Mouse (Mus musculus): ENCODE measurements around the gene Mpnd. TPM values are rescaled to one million over a fixed set of nuclear protein-coding genes. Genes with fewer than 3 reads are reported as not detected.

Gene Mpnd
- 100 to 1,000 TPM; 112 to 119 TPM for total RNA-seq (2021)
- long read RNA-seq, experiment 1, transcript Mpnd-204 (13 exons, 1,701 nt) = major isoform, 88 of 131 reads
- long read RNA-seq, experiment 1, partial matches to known transcripts = 32 of 131 reads
- long read RNA-seq, experiment 1, other reads (novel, unspliced or antisense) = 11 of 131 reads
- long read RNA-seq, experiment 2, transcript Mpnd-204 (13 exons, 1,701 nt) = major isoform, 86 of 146 reads
- long read RNA-seq, experiment 2, partial matches to known transcripts = 46 of 146 reads
- long read RNA-seq, experiment 2, other reads (novel, unspliced or antisense) = 14 of 146 reads

DNA sequence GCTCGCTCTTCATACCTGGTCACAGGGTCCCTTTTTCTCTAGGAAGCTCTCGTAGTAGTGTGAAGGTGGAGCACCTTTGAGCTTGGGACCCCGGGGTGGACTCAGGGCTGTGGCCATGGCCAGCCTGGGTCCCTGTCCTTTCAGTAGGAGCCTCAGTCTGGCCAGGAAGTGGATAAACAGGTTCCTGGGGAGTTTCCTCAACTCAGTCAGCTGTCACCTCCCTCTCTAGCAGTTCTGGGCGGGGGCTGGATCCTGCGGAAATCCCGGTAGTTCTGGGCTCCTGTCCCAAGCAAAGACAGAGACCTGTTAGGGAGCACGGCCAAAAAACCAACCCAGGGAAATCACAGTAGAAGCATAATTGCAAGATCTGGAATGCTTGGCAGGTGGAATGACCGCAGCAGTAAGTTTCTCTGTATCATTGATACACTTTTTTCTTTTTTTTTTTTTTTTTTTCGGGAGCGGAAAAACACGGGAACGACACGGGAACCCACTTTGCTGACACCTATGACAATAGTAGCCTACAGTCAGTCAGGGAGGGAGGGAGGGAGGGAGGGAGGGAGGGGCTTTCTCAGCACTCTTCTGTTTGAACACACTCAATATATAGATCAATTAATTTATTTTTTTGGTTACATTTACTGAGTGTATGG, at the start of gene Mpnd, which contains the start of gene Stap2:
TSS of gene Mpnd (plus strand) at position 297 of the 647 bp plus-strand sequence.
TSS of gene Stap2 (minus strand) at position 170 of the 647 bp plus-strand sequence.
- no peak for DNase-seq (ENCODE audit: low spot score in 2 of 2)

DNA sequence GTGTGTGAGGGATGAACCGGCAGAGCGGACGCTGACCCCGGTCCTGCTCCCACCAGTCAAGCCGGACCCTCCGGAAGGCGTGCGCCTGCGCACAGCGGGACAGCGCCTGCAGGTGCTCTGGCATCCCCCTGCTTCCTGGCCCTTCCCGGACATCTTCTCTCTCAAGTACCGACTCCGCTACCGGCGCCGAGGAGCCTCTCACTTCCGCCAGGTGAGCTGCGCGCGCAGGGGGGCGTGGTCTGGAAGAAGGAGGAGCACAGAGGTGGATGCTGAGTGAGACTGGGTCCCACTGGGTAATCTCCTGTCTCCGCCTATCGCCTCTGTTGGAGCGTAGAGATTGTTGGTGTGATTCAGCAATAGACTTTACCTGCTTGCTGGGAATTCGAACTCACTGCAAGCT, 49.4 kb upstream of the Mpnd start:
- peak; percentile 58 to 61 for DNase-seq (ENCODE audit: low spot score in 2 of 2)

DNA sequence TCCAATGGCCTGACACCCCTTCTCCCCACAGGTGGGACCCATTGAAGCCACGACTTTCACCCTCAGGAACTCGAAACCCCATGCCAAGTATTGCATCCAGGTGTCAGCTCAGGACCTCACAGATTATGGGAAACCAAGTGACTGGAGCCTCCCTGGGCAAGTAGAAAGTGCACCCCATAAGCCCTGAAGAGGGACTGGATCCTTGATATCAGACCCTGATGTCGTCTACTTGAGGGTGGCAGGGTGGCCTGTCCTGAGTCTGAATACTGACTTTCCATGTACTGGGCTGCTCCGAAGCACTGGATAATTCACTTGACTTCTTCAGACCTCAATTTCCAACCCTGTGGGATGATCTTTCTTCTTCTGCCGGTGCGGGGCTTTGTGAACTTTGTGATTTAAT, 48.9 kb upstream of the Mpnd start:
- DNase-seq (ENCODE audit: low spot score in 2 of 2) = no peak

DNA sequence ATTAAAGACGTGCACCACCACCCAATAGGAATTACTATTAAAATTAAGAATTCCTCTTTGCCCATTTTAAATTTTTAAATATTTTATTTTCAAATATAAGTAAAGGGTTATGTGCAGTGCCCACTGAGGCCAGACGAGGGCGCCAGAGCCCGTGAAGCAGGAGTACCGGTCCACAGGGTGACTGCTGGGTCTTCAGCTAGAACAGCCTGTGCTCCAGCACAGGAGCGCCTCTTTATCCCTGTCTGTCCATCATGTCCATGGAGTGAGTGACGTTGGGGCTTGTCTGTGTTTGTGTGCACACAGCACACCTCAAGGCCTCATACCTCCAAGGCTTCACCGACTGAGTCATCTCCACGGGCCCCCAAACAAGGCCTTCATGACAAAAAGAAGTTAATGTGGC, 48.3 kb upstream of the Mpnd start:
- peak in 1 of 2 experiments; percentile 76 for DNase-seq (ENCODE audit: low spot score in 2 of 2)

DNA sequence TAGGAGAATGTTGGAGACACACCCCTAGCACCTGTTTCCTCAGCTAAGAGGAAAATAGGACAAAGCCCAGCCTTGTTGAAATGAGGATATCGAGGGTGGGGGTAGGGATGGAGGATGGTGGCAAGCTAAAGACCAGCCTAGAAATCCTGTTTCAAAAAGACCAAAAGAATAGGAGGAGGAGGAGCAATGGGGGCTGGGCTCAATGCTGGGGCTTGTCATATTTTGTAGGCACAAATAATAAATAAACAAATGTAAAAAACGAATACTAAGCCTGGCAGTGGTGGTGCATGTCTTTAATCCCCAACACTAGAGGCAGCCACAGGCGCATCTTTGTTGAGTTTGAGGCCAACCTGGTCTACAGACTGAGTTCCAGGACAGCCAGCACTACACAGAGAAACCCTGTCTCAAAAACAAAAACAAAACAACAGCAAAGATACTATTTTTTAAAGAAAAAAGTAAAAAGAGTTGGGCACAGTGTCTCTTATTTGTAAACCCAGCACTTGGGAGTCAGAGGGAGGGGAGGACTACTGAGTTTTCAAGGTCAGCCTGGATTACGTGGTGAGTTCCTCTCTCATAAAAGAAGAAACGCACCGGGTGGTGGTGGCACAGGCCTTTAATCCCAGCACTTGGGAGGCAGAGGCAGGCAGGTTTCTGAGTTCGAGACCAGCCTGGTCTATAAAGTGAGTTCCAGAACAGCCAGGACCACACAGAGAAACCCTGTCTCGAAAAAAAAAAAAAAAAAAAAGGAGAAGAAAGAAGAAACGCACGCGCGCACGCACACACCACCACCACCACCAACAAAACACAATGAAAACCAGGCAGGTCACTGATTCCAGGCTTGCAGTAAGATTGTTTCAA, 47.6 kb upstream of the Mpnd start:
- no peak for DNase-seq (ENCODE audit: low spot score in 2 of 2)

DNA sequence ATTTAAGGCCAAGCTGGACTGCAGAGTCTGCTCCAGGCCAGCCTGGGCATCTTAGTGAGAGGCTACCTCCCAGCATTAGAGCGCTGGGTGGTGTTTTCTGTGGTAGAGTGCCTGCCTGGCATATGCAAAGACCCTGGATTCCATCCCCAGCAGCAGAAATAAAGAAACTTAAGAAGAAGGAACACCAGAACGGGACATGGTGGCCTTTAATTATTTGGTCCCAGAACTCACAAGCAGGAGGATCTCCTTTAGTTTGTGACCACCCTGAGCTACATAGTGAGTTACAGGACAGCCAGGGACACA, 47.0 kb upstream of the Mpnd start:
- DNase-seq (ENCODE audit: low spot score in 2 of 2) = no peak

DNA sequence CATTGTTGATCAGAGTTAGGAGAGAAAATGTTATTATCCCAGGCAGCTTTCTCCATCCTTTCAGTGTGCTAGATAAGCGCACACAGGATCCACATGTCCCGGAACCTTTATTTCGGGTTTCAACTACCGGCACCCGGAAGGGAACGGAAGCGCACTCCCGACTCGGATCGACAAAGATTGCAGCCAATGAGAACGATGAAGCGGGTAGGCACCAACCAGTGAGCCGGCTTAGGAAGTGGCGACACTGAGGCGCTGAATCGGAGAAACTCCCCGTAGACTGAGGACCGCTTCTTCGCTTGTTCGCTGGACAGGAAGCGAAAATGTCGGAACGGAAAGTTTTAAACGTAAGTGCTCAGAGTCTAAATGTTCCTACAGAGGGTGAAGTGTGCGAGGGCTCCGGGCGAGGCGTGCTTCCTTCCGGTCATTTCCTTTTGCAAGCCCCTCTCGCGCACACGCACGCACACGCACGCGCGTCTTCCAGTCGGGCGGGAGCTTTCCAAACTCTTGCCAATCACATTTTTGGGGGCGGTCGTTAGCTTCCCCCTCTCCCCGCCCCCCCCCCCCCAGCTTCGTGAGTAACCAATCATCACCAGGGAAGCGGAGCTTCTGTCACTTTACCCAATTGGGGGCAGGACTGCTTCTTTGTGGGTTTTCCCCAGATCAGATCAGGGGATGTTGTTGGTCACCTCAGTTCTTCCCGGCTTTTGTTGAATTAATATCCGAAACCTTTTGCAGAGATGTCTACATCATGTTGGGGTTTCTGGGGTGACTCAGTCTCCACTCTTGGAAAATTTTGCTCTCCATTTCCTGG, 46.4 kb upstream of the Mpnd start, which contains the start of gene Yju2:
TSS of gene Yju2 (plus strand) at position 182 of the 811 bp plus-strand sequence.
- DNase-seq (ENCODE audit: low spot score in 2 of 2) = peak; percentile 97

DNA sequence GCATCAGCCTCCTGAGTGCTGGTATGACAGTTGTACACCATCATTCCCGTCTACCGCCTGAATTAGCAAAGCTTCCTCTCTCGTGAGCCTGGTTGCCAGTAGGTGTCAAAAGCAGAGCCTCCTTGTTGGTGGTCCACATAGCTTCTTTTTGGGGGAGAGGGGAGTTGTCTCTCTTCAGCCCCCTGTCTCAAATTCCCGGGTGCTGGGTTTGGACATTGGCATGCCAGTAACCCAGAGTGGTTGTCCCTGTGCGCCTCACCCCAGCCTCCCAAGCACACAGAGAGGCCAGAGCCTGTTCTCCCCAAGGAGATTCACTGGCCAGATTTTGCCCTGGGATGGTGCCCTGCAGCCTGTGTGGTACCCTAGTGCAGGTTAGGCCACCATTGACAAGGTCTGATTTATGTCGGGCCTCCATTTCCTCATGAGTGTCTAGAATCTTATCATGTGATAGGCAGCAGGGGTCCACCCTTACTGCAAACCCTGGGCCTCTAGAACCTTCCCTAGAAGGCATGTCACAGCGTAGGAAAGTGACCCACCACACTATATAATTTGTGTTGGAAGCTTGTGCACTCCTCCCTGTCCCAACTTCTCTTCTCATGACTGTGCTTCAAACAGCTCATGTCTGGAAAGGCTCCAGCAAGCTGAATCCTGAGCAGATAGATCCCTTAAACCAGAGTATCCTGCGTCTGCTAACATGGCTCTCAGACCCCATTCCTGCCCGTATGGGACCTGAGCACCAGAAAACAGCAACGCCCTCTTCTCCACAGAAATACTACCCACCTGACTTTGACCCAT, 45.4 kb upstream of the Mpnd start:
- DNase-seq (ENCODE audit: low spot score in 2 of 2) = no peak

DNA sequence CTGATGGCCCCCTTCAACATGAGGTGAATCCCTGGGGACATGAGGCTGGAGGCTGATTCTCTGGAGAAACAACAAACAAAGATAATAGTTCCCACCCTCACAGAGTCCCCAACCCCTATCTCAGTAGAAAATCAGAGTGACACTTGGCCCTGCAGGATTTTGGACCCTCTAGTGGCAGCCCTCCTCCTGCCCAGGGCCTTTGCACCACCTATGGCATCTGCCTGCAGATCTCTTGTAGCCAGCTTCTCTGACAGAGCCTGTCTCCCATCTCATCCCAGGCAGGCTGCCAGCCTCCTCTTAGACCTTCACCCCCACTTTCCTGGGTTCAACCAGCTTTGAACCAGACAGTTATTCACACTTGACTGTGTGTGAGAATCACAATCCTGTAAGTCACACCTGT, 44.7 kb upstream of the Mpnd start:
- no peak for DNase-seq (ENCODE audit: low spot score in 2 of 2)

DNA sequence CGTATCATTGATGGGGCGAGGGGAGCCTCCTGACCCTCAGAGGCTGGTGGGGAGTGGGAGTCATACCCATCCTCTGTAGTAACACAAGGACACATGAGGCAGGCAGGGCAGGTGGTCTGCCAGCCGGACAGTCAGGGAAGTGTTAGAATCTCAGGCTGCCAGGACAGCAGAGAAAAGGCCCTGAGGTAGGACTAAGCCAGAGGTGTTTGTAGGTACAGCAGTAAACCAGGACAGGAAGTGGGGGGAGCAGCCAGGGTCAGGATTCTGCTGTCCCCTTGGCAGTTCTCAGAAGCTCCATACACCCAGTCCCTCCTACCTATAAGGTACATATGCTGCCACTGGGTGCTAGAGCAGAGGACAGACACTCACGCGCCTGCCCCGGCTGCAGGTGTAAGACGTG, 43.9 kb upstream of the Mpnd start:
- no peak for DNase-seq (ENCODE audit: low spot score in 2 of 2)

DNA sequence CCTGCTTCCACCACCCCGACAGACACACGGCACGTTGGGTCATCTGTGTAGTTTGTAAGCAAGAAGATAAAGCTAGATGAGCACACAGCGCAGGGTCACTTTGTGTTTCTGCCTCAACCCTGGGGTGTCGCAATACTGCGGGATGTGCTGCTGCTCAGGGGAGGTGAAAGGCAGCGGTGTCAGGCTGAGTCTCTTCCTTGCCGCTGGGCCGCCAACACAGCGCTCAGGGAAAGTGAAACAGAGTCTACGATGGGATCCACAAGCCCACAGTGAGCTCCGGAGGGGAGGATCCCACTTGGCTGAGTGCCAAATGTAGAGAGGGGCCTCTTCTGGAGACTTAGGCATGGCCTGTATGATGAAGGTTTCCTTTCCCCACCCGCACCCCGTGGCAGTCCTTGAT, 42.3 kb upstream of the Mpnd start:
- no peak for DNase-seq (ENCODE audit: low spot score in 2 of 2)

DNA sequence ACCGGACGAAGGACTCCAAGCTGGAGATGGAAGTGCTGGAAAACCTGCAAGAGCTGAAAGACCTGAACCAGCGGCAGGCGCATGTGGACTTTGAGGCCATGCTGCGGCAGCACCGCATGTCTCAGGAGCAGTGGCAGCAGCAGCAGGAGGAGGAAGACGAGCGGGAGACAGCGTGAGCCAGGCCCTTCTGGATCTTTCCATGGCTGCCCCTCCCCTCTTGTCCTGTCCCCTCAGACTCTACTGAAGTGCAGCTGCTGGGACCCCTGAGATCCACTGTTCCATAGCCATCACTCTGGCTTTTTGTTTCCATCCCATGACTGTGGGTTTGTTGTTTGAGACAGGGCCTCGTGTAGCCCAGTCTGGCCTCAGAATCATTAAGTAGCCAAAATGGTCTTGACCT, 41.0 kb upstream of the Mpnd start:
- DNase-seq (ENCODE audit: low spot score in 2 of 2) = no peak

DNA sequence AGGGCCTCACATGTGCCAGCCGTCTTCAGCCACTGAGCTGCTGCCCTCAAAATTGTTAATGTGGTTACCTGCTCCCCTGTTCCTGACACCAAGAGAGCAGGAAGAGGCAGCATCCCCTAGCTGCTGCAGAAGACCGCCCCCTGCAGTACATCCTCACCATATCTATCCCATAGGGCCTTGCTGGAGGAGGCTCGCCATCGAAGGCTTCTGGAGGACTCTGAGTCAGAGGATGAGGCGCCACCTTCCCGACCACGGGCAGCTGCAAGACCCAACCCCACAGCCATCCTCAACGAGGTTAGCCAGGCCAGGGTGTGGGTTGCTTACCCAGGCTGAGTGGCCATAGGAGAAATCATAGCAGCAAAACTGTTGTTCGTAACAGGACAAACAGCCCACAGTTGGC, 40.5 kb upstream of the Mpnd start:
- no peak for DNase-seq (ENCODE audit: low spot score in 2 of 2)

DNA sequence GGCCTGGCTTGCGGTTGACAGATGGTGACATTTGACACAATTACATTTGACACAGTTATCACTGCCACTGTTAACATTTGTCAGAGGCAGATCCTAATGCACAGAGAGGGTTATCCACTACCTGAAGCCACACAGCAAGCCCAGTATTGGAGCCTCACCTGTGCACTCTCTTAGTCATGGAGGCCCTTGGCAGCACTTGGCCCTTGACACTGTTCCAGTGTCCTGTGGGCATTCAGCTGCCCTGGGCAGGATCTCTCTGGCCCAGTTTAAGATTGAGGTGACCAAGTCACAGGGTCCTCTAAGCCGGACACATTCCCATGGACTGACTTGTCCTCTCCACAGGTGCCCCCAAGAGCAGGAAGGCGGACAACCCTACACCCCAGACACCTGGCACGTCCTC, 38.3 kb upstream of the Mpnd start:
- DNase-seq (ENCODE audit: low spot score in 2 of 2) = no peak

DNA sequence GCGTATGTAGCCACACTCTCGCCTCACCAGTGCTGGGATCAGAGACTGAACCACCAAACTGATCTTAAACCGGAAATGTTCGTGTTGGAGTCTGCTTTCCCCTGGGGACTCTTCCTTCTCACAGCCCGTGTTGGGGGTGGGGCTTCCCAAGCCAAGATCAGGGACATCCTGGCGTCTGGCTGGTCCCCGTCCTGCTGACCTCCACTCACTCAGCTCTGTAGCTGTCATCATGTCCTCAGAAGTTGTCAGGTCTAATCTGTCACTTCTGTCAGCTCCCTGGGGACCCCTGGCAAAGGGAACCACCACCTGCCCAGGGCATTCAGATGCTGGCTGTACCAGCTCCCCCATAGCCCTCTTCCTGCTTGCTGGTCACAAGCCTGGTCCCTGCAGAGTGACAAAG, 37.3 kb upstream of the Mpnd start:
- DNase-seq (ENCODE audit: low spot score in 2 of 2) = no peak

DNA sequence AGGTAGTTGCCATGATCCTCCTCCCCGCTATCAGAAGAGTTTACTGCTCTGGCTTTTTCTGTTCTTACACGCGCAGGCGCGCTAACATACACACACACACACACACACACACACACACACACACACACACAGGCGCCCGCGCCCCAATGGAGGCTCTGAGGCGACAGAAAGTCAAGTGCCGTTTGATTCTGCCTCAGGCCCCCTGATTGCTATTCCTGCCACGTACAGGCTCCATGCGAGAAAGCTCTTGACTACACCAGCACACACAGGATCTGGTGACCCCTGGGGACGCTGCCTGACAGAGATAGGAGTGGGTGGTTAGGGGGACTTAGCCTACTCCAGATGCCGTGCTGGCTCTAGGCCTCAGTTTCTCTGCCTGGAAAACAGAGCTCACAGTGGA, 36.0 kb upstream of the Mpnd start:
- DNase-seq (ENCODE audit: low spot score in 2 of 2) = no peak

DNA sequence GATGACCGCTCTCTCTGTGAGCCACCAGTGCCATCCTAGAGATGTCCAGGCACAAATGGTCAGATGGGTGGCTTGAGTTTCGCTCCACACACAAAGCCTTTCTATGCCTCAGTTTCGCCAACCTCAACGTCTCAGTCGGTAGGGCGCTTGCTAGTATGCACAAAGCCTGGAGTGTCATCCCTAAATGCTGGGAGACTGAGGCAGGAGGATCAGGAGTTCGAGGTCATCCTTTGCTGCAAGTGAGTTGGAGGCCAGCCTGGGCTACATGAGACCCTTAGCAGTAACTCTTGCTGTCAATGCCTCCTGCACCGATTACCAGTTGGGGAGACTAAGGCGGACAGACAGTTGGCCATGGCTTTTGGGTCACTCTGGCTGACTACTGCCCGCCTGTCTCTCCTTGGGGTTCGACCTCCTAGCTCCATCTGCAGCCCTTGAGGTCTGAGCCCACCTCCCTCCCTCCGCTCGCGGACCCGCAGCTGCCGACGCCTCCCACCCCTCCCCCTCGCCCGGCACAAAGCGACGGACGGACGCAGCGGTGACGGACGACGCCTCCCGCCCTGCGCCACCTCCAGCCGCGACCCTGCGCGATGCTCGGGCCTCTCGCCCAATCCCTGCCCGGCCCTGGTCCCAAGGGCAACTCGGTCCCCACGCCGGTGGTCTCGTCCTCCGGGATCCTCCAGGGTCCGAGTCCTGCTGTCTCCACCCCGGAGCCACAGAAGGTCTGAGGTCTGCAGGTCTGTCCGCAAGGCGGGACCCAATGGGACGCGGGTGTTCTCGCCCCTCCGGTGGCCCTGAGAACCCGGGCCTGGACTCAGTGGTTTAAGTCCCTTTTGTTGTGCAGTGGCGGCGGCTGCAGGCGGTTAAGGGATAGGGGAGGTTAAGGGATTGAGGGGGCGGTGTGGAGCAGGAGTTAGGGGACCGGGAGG, 35.3 kb upstream of the Mpnd start, which contains the start of gene Shd:
TSS of gene Shd (plus strand) at position 502 of the 926 bp plus-strand sequence.
- DNase-seq (ENCODE audit: low spot score in 2 of 2) = peak in 1 of 2 experiments; percentile 53

DNA sequence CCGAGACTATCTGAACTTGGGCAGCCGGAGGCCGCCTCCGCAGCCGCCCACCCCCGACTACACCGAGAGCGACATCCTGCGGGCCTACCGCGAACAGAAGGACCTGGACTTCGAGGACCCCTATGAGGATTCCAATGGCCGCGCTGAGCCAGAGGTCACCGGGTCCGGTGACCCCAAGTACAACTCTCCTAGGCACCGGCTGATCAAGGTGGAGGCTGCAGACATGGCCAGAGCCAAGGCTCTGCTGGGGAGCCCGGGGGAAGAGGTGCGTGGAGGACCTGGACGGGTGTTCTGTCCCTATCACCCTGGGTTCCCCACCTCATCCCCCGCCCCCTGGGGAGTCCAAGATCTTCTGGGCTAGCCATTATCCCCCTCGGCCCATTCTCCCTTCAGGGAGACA, 34.1 kb upstream of the Mpnd start:
- DNase-seq (ENCODE audit: low spot score in 2 of 2) = no peak

DNA sequence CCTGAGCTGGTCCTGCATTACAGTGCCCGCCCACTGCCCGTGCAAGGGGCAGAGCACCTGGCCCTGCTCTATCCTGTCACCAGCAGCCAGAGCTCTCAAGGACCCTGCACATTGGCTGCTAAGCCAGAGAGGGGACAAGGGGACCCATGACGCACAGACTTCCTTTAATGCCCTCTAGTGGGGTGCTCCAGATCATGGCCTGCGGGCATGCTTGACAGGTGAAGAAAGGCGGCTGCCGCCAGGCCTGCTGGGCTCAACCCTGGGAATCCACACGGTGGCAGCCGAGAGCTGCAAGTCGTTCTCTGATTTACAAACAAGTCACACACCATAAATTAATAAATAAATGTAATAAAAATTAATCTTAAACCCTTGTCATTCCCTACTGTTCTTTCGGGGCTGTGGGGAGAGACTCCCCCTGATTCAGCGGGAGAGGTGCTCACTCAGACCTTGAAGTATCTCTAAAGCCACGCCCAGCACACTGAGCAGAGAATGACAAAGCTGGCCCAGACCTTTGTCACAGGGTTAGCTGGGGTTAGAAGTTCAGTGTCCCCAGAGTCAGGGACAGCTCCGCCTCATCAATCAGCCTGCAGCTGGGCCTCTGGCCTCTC, 29.2 kb upstream of the Mpnd start:
- peak; percentile 73 to 75 for DNase-seq (ENCODE audit: low spot score in 2 of 2)
